Mouse (Mus musculus) heart, postnatal 4 days (tissue): ENCODE results near the gene Atg16l2. TPM values are rescaled to one million over a fixed set of nuclear protein-coding genes. Genes with fewer than 3 reads are reported as not detected.

ENCODE experiments used
- DNase-seq: peaks from one replicate; pipeline ENCODE4 v3.0.0; 2021
- total RNA-seq, 2 experiments: library from RNA; stranded (reverse); gene quantifications; 2 replicates each; pipeline ENCODE4 v1.2.3; 2021

Atg16l2 gene
- total RNA-seq, 2 experiments from 2014 or later = 13.0 to 16.0 TPM

DNA sequence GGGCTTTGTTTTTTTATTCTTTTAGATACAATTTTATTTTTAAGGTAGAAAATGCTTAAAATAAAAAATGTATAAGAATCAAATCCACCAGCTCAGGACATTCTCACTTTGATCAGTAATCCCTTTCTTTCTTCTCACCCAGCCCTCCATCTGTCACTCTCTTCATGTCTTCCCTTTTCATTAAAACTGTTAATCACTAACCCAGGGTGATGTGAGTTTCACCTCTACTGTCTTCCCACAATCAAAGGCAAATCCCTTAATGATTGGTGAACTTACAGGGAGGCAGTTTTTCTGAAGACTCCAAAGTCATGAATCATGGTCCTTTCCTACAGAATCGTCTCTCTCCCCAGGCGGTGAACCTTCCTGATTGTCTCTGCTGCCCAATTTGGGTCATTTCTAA is 85.3 kb downstream of the Atg16l2 start:
- DNase-seq = no peak

DNA sequence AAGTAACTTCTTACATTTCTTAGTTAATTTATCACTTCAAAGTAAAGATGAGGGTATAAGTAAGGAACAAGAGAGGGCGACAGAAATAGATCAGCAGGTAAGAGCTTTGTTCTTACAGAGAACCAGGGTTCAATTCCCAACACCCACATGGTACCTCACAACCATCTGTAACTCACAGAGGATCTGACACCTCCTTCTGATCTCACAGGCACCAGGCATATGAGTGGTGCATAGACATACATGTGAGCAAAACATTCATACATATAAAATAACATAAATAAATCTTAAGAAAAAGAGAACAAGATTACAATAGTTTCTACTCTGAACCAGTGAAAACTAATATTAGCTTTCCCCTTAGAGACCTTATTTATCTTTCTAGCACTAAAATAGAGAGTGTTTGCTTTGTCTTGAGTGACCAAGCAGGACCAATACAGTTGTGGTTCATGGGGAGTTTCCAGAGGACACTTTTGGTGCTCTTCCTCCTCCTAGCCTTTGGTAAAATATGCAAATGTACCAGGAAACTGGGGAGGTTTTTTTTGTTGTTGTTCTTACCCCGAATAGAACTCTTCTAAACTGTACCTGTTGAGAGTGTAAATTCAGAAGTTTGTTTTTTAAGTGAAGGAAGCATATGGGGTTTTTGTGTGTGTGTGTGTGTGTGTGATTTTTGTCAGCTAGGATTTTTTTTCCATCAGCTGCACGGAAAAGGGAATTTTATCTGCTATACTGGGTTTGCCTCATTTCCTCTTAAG is 88.4 kb downstream of the Atg16l2 start:
- no peak for DNase-seq

Other genes starting within 250 kb of the Atg16l2 start
- gene Fchsd2, start 209.4 kb downstream of the Atg16l2 start, total RNA-seq = 10 to 100 TPM; 20.4 to 22.1 TPM
- gene Stard10, start 14.8 kb upstream of the Atg16l2 start, total RNA-seq = 10 to 100 TPM; 45.6 to 53.6 TPM
- 10 to 100 TPM; 44.5 to 44.8 TPM for gene Arap1, start 45.8 kb upstream of the Atg16l2 start, total RNA-seq
- 1 to 10 TPM in 1 of 2 experiments, not detected in 1; 7.4 TPM for gene Gm45837, start 108.6 kb upstream of the Atg16l2 start, total RNA-seq
- 10 to 100 TPM; 42.4 to 42.8 TPM for gene Pde2a, start 119.4 kb upstream of the Atg16l2 start, total RNA-seq